Mouse (Mus musculus) heart, postnatal 4 days (tissue): Measurements from ENCODE around the gene Hjurp. TPM values are rescaled to one million over a fixed set of nuclear protein-coding genes. Genes with fewer than 3 reads are reported as not detected.

Source experiments
- DNase-seq: peaks from one replicate; pipeline ENCODE4 v3.0.0; 2021
- total RNA-seq, 2 experiments: library from RNA; stranded (reverse); gene quantifications; 2 replicates each; pipeline ENCODE4 v1.2.3; 2021

Gene Hjurp
- 100 to 1,000 TPM in 1 of 2 experiments, 10 to 100 TPM in 1; 97.1 to 100 TPM for total RNA-seq

DNA sequence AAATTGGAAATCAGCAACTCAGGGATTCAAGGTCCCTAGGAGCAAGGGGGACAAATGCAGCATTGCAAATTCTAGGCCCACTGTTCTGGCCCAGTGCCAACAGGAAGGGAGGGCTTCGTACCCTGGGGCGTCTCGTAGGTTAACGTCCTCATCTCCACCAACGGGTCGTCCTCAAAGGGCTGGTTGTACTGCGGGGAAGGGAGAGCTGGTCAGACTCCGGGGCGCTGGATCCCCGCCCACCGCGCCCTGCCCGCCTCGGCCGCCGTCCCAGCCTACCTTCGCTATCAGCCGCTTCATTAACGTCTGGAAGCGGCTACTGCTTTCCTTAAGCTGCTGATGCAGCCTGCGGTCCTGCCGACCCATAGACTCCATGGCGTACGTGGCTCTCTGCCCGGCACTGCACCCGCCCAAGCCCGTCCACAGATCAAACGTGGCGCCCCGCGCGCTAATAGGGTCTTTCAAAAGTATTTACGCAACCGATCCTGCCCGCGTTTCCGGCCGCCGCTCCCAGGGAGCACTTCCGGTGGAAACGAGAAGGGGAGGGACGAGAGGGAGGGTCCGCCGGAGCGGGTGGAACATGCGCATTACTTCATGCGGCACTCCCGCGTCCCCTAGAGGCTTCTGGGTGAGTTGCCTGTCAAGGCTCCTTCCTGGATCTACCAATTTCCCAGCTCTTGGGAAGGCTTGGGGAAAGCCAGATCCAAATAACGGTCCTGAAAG lies at the start of gene Hjurp, which contains the start of gene Trpm8:
Gene Hjurp (minus strand): TSS at position 536 of the 720 bp plus-strand sequence.
Gene Trpm8 (plus strand): TSS at position 564 of the 720 bp plus-strand sequence.
- peak; percentile 100 for DNase-seq

DNA sequence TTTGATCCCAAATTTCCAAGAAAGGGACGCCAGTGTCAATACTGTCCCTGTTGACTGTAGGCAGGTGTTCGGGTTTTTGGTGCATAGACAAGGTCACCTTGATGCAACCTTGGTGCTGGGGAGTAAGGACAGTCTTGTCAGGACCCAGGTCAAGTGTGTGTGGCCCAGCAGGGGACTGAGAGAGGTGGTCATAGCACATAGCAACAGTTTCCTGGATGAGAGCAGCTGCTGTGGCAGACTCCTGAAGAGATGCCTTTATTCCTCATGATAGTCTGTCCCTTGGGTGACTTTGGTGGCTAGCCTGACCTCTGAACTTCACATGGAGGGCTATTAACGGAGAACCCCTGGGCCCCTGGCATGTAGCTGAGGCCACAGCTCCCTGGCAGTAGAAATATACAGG lies 45.7 kb upstream of the Hjurp start:
- no peak for DNase-seq

- DNase-seq, result no peak
These were observed 44.7 kb upstream of the Hjurp start for GRCm38 (mm10) chr1:88322146-88322545.

DNA sequence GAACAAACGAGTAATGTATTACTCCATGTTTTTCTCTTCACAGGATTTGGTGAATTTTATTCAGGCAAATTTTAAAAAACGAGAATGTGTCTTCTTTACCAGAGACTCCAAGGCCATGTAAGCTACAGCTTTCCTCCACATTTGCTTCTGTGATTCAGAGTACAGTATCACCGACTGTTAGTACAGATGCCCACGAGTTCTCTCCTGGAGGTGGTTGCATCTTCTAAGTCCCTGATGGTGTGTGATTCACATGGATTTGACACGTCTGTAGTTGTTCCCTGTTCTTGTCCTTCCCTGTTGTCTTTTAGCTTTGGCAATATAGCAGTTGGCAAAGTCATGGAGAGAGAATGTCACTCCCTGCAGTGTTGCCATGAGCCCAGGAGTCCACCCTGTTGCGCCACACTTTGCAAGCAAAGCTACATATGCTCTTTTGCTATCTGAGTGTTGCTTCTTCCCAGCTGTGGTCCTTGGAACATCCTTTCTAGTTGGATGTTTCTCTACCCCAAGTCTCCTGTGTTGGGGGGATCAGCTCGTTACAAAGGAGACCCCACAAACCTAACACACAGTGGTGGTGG lies 43.5 kb upstream of the Hjurp start:
- DNase-seq, result no peak

- peak; percentile 79 for DNase-seq
These were observed 41.2 kb upstream of the Hjurp start for GRCm38 (mm10) chr1:88318531-88319060.

DNA sequence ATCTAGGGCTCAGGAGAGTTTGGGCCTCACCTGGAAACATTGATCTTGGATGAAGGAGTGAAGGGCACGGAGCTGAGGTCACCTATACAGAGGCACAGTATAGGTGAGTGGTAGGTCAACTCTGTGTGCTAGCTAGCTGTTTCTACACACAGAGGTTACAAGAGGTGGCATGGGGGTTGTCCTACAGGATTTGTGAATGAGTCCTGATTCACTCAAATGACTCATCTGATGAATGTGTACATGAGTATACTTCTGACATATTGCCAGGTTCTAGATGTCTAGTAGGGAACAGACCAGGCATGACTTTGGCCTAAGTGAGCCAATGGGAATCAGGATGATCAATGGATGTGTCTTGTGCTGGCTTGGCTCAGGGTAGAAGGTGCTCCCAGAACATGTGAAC lies 39.8 kb upstream of the Hjurp start:
- DNase-seq, result no peak

GRCm38 (mm10) chr1:88310349-88310748 lies 32.9 kb upstream of the Hjurp start:
- no peak for DNase-seq

DNA sequence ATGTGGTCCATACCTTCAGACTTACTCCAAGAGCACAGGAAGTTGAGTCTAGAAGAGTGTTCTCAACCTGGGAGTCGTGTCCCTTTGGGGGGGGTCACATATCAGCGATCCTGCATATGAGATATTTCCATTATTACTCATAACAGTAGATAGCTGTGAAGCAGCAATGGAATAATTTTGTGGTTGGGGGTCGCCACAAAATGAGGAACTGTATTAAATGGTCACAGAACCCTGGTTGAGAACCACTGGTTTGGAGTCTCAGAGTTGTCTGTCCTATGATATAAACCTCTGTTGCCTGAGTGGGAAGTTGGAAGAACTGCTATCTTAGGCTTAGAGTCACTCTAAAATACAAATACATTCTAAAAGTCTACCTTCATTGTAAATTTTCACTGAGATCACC lies 32.5 kb upstream of the Hjurp start:
- DNase-seq, result no peak

GRCm38 (mm10) chr1:88309020-88309419 lies 31.6 kb upstream of the Hjurp start:
- no peak for DNase-seq

DNA sequence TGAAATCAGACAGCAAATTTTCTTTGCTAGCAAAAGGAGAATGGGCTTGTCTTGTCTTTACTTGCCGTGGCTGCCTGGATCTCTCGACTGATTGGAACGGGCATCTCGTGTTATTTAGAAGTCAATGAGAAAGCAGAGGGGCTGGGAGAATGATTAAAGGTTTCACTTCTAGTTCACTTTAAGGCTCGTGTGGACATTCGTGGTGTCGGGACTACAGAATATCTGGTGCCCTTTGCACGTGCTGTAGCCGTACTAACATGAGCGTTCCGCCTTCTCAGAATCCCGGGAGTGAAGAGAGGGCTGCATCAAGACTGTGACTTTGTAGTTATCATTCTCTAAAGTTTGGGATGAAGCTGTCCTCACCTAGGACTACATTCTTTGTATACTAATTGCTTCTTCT lies 29.7 kb upstream of the Hjurp start:
- no peak for DNase-seq

DNA sequence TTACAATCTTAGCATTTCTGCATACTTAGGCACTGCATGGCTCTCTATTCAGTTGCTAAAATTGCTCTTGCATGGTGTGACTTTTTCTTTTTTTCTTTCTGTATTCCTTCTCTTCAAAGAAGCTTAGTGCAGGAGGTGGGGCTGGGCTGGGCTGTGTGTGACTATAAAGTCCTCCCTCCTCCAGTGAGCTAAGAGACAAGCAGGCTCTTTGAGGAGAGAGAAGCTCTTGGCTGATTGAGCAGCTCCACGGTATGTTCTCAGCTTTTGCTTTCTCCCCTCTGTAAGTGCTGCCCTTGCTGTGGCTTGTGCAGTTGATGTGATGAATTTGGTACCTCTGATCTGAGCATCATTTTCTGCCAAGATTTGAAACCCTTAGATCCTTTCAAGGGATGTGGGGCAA lies 29.1 kb upstream of the Hjurp start:
- no peak for DNase-seq

DNA sequence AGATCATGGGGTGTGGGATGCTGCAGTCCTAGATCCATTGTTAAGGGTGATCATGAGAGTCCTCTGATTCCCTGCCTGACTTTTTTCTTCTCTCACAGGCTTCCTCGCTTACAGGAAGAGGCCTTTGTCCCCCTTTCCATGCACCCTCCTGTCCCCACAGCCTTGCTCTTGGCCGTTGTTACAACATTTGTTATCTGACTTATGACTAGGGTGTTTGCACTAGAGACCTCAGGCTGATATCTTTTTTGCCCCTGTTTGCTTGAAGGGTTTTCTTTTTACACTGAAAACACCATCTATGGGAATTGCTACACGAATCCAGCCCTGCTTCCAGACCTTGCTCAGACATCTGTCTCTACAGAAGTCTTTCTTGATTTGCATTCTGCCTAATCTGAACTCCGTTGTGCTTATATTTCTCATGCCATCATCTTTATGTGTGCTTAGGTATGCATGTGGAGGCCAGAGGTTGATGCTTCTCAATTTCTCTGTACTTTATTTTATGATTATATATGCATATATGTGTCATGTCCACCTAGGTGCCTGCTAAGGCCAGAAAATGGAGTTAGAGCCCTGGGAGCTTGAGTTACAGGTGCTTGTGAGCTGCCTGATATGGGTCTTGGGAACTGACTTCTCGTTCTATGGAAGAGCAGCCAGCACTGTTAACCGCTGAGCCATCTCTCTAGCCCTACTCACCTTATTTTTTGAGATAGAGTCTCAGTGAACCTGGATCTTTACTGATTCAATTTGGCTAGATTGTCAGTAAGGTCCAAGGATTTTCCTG lies 27.8 kb upstream of the Hjurp start:
- no peak for DNase-seq

- DNase-seq, result no peak
These were observed 27.0 kb upstream of the Hjurp start for GRCm38 (mm10) chr1:88304261-88304985.

GRCm38 (mm10) chr1:88303762-88304161 lies 26.3 kb upstream of the Hjurp start:
- DNase-seq, result no peak

DNA sequence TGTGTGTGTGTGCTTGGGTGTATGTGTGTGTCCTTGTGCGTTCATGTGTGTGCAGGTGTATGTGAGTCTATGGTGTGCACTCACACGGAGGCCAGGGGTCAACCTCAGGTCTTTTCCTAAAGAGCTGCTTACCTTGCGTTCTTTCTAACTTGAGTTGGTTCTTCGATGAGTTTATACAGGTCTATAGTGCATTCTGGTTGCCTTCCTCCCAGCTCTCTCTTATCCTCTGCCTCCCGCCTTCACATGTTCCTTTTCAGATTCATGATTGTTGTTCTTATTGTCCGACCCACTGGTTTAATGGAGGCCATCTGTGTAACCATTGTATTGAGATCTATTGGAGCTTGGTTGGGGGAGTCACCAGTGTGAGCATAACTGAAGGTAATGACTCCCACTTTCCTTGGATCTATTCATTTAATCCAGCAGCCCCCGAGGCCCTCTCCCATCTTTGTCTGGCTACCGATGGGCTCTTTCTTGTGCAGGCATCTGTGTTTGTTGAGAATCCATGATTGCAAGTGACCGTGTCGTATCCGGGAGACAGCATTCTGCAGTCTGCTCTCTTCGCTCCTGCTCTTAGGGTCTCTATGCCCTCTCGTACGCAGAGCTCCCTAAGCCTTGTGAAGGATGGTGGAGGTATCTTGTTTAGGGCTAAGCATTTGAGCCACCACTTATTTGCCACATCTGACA lies 24.8 kb upstream of the Hjurp start:
- DNase-seq, result no peak

GRCm38 (mm10) chr1:88301121-88302014 lies 23.9 kb upstream of the Hjurp start:
- no peak for DNase-seq

DNA sequence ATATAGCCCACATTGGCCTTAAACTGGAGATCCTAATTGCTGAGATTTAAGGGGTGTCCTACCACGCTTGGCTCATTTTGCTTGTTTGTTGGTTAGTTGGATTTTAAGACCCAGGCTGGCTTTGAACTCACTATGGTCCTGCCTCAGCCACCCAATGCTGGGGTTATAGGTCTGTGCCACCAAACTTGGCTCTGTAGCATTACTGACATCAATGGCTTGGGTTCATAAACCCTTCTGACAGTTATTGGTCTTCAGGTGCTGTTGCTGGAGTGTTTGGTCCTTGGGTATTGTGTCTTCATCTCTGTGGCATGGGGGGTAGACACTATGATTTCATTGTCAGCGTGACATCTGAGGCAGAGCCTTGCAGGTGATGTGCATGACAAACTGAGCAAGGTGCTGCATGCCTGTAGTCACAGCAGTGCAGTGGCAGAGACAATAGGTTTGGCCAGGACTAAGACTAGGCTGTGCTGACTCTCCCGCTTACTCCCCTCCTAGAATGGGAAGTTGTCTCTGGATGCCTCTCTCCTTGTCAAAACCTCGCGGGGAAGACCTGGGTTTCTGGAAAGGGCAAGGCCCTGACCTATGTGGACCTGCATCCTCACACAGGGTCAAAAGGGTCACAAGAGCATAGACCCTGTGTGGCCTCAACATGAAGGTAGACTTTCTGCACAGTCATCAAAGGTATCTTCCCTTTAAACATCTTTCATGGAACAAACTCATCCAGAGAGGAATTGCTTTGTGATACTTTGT lies 23.0 kb upstream of the Hjurp start:
- DNase-seq, result no peak

GRCm38 (mm10) chr1:88299529-88299945 lies 22.1 kb upstream of the Hjurp start:
- DNase-seq, result no peak

DNA sequence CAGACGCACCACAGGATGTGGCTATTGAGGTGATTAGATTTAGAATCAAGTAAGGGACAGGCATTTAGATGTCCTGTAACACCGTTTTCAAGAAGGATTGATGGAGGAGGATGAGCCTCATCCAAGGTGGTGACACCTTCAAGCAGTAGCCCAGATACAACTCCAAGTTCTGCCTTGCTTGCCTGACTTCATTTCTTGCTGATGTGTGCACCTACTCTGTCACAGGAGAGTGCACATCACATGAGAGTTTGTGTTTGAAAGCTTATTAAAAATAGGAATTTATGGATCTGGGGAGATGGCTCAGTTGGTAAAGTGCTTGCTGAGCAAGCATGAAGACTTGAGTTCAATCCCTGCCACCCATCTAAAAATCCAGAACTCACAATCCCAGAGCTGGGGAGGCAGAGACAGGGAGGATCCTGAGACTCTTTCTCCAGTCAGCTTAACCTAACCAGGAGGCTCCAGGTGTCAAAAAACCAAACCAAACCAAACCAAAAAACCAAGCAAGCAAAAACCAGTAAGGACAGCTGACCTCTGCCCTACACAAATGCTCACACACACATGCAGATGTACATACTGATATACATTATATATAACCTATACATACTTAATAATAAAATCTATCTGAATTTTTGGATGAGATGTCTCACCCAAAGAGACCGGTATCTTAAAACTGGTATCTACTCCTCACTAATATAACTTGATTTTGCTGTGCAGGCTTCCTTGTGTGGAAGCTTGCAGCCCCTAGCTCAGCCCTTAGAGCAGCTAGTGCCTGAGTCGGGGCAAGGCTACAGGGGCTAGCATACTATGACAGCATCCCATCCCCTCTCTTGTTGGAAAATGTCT lies 21.5 kb upstream of the Hjurp start:
- DNase-seq, result no peak
